Mouse (Mus musculus) lung, postnatal 36 days (tissue): ENCODE measurements around the gene Ephx1.

Experiments used
- DNase-seq: peaks from one replicate; pipeline ENCODE4 v3.0.0; 2022; ENCODE audit warnings: mixed read lengths

The Ephx1 gene

GRCm38 (mm10) chr1:180934467-180935419 is 86.0 kb downstream of the Ephx1 start, which contains the start of gene Lefty1:
Lefty1 (plus strand) TSS chr1:180935022.
- no peak for DNase-seq

DNA sequence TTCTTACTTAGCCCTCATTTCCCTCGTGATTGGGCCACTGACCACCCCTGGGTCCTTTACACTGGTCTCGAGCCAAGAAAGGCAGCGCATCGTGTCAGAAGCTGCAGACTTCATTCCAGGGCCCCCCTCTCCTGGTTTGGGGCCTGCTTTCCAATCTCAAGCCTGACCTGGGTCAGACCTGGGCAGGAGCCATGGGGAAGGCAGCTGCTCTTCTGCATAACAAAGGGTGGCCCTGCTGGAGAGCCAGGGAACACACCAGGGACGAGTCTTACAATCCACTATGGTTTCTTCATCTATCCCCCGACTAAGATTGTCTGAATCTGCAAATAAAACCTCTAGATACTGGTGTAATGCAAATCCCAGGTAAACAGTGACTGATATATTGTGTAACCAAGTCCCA is 87.0 kb downstream of the Ephx1 start:
- DNase-seq: no peak

DNA sequence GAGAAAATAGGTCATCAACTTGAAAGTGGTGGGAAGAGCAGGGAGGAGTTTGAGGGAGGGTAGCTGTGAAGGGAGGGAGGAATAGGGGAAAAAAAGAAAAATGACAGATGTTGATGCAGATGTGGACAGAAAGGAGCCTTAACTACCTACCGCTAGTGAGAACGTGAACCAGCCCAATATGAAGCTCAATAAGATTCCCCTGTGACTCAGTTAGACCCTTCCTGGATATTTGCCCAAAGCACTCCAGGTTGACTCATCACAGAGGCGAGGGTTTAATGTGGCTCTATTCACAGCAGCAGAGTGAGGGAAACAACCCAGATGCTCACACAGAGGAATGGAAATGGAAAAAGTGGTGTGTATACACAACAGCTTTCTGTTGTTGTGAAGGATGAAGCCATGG is 89.6 kb downstream of the Ephx1 start:
- DNase-seq: no peak

DNA sequence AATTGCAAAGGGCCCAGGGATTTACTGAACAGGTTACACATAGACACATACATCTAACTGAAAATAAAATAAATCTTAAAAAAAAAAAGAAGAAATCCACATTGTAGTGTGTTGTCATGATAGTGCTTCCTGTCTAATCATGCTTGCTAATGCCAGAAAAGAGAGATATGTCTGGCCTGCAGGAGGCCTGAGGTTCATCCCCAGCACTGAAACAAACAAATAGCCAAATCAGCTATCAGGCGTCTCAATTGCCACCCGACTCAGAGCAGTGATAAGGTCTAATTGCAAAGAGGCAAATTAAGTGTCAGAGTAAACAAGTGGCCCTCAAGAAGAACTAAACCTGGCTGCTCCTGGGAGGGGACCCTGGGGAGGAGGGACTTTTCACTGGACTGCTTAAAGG is 91.1 kb downstream of the Ephx1 start:
- DNase-seq: no peak

DNA sequence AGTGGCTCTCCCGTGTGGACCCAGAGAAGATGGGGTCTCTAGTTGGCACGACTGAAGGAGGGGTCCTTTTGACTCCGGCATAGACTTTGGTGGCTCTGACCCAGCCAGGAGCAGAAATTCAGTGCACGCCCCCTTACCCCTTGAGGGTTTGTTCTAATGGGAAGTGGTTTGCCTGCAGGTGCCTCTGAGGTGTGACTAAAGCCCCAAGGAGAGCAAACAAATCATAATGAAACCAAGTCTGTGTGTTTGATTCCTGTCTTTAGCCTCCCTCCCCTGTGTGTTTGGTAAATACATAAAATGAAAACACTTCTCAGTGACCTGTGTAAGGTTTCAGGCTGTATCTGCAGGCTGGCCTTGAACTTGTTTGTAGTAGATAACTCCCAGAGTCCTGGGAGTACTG is 94.4 kb downstream of the Ephx1 start:
- DNase-seq: no peak
